Mouse (Mus musculus) spleen, postnatal 0 days (tissue): Measurements from ENCODE around the gene Kdm2a. TPM values are rescaled to one million over a fixed set of nuclear protein-coding genes. Genes with fewer than 3 reads are reported as not detected.

Experiments used
- polyA plus RNA-seq: library from polyadenylated mRNA; unstranded; fragments of >200 nt; fragmentation: Nextera tagmentation; extraction: Ambion mirVana; gene quantifications from 2 replicates; pipeline ENCODE4 v1.2.1, GENCODE M21; 2015

Gene Kdm2a
- 19.6 and 20.3 TPM in 2 replicates for polyA plus RNA-seq

GRCm38 (mm10) chr19:4397798-4398629 lies at the start of gene Kdm2a:
Gene Kdm2a (minus strand): TSS chr19:4398285.

GRCm38 (mm10) chr19:4439161-4439801 lies 41.2 kb upstream of the Kdm2a start, which contains the start of gene Rhod:
Gene Rhod (minus strand): TSS chr19:4439432.

GRCm38 (mm10) chr19:4306190-4306577 lies 91.9 kb downstream of the Kdm2a start, which contains the start of gene Grk2:
Gene Grk2 (minus strand): TSS chr19:4306222.

GRCm38 (mm10) chr19:4282898-4283553 lies 115.1 kb downstream of the Kdm2a start, which contains the start of gene Ankrd13d:
Gene Ankrd13d (minus strand): TSS chr19:4283137.

GRCm38 (mm10) chr19:4268566-4269361 lies 129.3 kb downstream of the Kdm2a start, which contains the start of gene Ssh3:
Gene Ssh3 (minus strand): TSS chr19:4269180.

Other genes with a start within 250 kb of the Kdm2a start
- gene Coro1b, start 249.7 kb downstream of the Kdm2a start, polyA plus RNA-seq: 83.9 and 109 TPM in 2 replicates
- gene Ptprcap, start 244.7 kb downstream of the Kdm2a start, polyA plus RNA-seq: 54.1 and 74.8 TPM in 2 replicates
- gene Rps6kb2, start 234.9 kb downstream of the Kdm2a start, polyA plus RNA-seq: 30.1 and 37.0 TPM in 2 replicates
- gene Carns1, start 222.8 kb downstream of the Kdm2a start, polyA plus RNA-seq: 2.5 and 3.6 TPM in 2 replicates
- gene Tbc1d10c, start 207.0 kb downstream of the Kdm2a start, polyA plus RNA-seq: 26.1 and 34.7 TPM in 2 replicates
- gene Ppp1ca, start 206.2 kb downstream of the Kdm2a start, polyA plus RNA-seq: 442 and 443 TPM in 2 replicates
- 17.5 and 19.7 TPM in 2 replicates for gene Rad9a, start 196.6 kb downstream of the Kdm2a start, polyA plus RNA-seq
- 3.2 and 4.0 TPM in 2 replicates for gene Clcf1, start 184.0 kb downstream of the Kdm2a start, polyA plus RNA-seq
- gene AC109138.7, start 183.9 kb downstream of the Kdm2a start, polyA plus RNA-seq: not detected in 2 replicates
- 30.2 and 35.5 TPM in 2 replicates for gene Pold4, start 166.4 kb downstream of the Kdm2a start, polyA plus RNA-seq
- gene Ssh3, start 129.1 kb downstream of the Kdm2a start, polyA plus RNA-seq: 4.7 and 6.3 TPM in 2 replicates
- gene Ankrd13d, start 115.1 kb downstream of the Kdm2a start, polyA plus RNA-seq: 1.7 and 2.7 TPM in 2 replicates
- gene Grk2, start 92.1 kb downstream of the Kdm2a start, polyA plus RNA-seq: 23.0 and 33.3 TPM in 2 replicates
- 9.0 and 13.6 TPM in 2 replicates for gene Rhod, start 41.1 kb upstream of the Kdm2a start, polyA plus RNA-seq
- 0.05 TPM in 1 of 2 replicates, not detected in the other for gene Syt12, start 79.2 kb upstream of the Kdm2a start, polyA plus RNA-seq
- not detected in 2 replicates for gene 2010003K11Rik, start 100.3 kb upstream of the Kdm2a start, polyA plus RNA-seq
- 17.9 and 18.0 TPM in 2 replicates for gene Pcx, start 112.2 kb upstream of the Kdm2a start, polyA plus RNA-seq
- gene Lrfn4, start 217.4 kb upstream of the Kdm2a start, polyA plus RNA-seq: 0.70 and 0.93 TPM in 2 replicates
- gene Rce1, start 227.4 kb upstream of the Kdm2a start, polyA plus RNA-seq: 30.4 and 31.4 TPM in 2 replicates